Mouse (Mus musculus) hindbrain, postnatal 0 days (tissue): ENCODE data around the gene Nosip. TPM values are rescaled to one million over a fixed set of nuclear protein-coding genes. Genes with fewer than 3 reads are reported as not detected.
A peak's percentile ranks its signal among the peaks of the same experiment; 100 is the strongest.

Source experiments
- ATAC-seq: fragments of 200-750 bp; cut with Nextera tagmentation; 2 replicates; pipeline ENCODE4 v1.8.0; 2017; ENCODE audit warnings: mild to moderate bottlenecking, moderate TSS enrichment, moderate library complexity
- DNase-seq: peaks from one replicate; pipeline ENCODE4 v3.0.0-alpha.2; 2015; ENCODE audit warnings: low spot score
- H3K27ac ChIP-seq: fragments of 300-500 bp; sonication (generic); 2 replicates; pipeline ENCODE4 v1.5.1; 2014; ENCODE audit warnings: mild to moderate bottlenecking
- H3K27me3 ChIP-seq: fragments of 300-500 bp; sonication (generic); 2 replicates; pipeline ENCODE4 v1.6.1; 2014; ENCODE audit warnings: low read length, mixed read lengths; ENCODE audit not compliant: insufficient read depth
- H3K36me3 ChIP-seq: fragments of 300-500 bp; sonication (generic); 2 replicates; pipeline ENCODE4 v1.6.1; 2014; ENCODE audit warnings: low read length, mixed read lengths; ENCODE audit not compliant: insufficient read depth
- H3K4me1 ChIP-seq: fragments of 300-500 bp; sonication (generic); 2 replicates; pipeline ENCODE4 v1.6.1; 2014; ENCODE audit warnings: antibody characterized with exemption, low read length, mixed read lengths; ENCODE audit not compliant: insufficient read depth
- H3K4me2 ChIP-seq: fragments of 300-500 bp; sonication (generic); 2 replicates; pipeline ENCODE4 v1.6.1; 2014; ENCODE audit warnings: low read depth, mild to moderate bottlenecking, low read length, moderate library complexity, mixed read lengths
- H3K4me3 ChIP-seq: fragments of 300-500 bp; sonication (generic); 2 replicates; pipeline ENCODE4 v1.5.1; 2014; ENCODE audit warnings: low read length
- H3K9ac ChIP-seq: fragments of 300-500 bp; sonication (generic); replicated peaks from 2 replicates; pipeline ENCODE4 v1.6.1; 2014; ENCODE audit warnings: mild to moderate bottlenecking, low read length, moderate library complexity, mixed read lengths
- H3K9me3 ChIP-seq: fragments of 300-500 bp; sonication (generic); 2 replicates; pipeline ENCODE4 v1.6.1; 2016; ENCODE audit warnings: low read length, mixed read lengths
- CTCF ChIP-seq: IDR thresholded peaks from 2 replicates; pipeline ENCODE4 v1.5.1; 2016; ENCODE audit warnings: antibody characterized with exemption, control low read depth, low read depth
- WGBS: fragments of 180-500 bp; shearing (Covaris S2); extraction: QIAGEN DNeasy Blood & Tissue Kit; methylation state at CpG from one replicate; pipeline ENCODE4 v1.1.7; 2014; 5-methylcytosine and 5-hydroxymethylcytosine counted together
- polyA plus RNA-seq: library from polyadenylated mRNA; unstranded; fragments of >200 nt; fragmentation: Nextera tagmentation; extraction: Ambion mirVana; gene quantifications from 2 replicates; pipeline ENCODE4 v1.2.1, GENCODE M21; 2015
- total RNA-seq: library from RNA; depleted of rRNA; stranded (reverse); fragments of >200 nt; gene quantifications from 2 replicates; pipeline ENCODE4 v1.2.3, GENCODE M21; 2014

The Nosip gene
- total and polyA plus RNA-seq, 2 experiments from 2014 or later, result 67.4 to 83.1 TPM

GRCm38 (mm10) chr7:45035631-45036030 is 26.6 kb upstream of the Nosip start:
- WGBS, result 93% methylated on average over 3 of the region's 3 CpGs
- ATAC-seq, result no peak
- no peak overlapping the region for H3K9ac ChIP-seq
- no peaks in the 10 kb centered on the region for H3K9me3 ChIP-seq
- no peak overlapping the region for H3K4me2 ChIP-seq
- DNase-seq, result no peak
- no peak overlapping the region for H3K4me3 ChIP-seq
- no peaks in the 10 kb centered on the region for H3K4me1 ChIP-seq
- peaks cover 76% of the 10 kb centered on the region for H3K36me3 ChIP-seq
- no peaks in the 10 kb centered on the region for H3K27me3 ChIP-seq
- no peak for TF ChIP-seq CTCF
- H3K27ac ChIP-seq, result no peak overlapping the region

GRCm38 (mm10) chr7:45036702-45037101 is 25.5 kb upstream of the Nosip start:
- H3K27ac ChIP-seq, result no peak overlapping the region
- no peak overlapping the region for H3K9ac ChIP-seq
- H3K36me3 ChIP-seq, result peaks cover 77% of the 10 kb centered on the region
- no peaks in the 10 kb centered on the region for H3K27me3 ChIP-seq
- DNase-seq (no peak), ATAC-seq (no peak)
- H3K4me3 ChIP-seq, result no peak overlapping the region
- no peak overlapping the region for H3K4me2 ChIP-seq
- no peaks in the 10 kb centered on the region for H3K9me3 ChIP-seq
- no peak for TF ChIP-seq CTCF
- H3K4me1 ChIP-seq, result no peaks in the 10 kb centered on the region
- WGBS, result 90% methylated on average over 11 of the region's 11 CpGs

GRCm38 (mm10) chr7:45037720-45038361 is 24.4 kb upstream of the Nosip start:
- TF ChIP-seq CTCF, result peak; percentile 80
- no peak overlapping the region for H3K4me2 ChIP-seq
- H3K27me3 ChIP-seq, result no peaks in the 10 kb centered on the region
- H3K9ac ChIP-seq, result no peak overlapping the region
- WGBS, result 64% methylated on average over 7 of the region's 7 CpGs
- ATAC-seq, result peak; percentile 77
- H3K27ac ChIP-seq, result no peak overlapping the region
- peak; percentile 47 for DNase-seq
- no peak overlapping the region for H3K4me3 ChIP-seq
- H3K36me3 ChIP-seq, result peaks cover 78% of the 10 kb centered on the region
- no peaks in the 10 kb centered on the region for H3K4me1 ChIP-seq
- no peaks in the 10 kb centered on the region for H3K9me3 ChIP-seq

DNA sequence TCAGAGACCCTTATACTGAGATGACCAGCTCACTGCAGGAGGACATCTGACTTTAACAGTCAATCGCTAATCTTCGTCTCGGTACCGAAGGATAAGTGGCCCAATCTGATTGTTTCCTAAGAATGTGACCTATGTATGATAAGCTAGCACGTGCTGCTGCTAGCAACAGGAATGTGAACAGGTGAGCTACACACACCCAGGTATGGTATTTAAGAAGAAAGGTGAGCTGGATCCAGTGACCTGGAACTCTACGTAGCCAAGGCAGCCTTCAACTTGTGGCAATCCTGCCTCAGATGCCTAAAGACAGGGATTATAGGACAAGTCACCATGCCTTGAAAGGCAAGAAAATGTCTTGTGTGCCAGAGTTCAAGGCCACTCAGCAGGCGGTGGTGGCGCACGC is 23.8 kb upstream of the Nosip start:
- DNase-seq (no peak), ATAC-seq (no peak)
- H3K9ac ChIP-seq, result no peak overlapping the region
- no peaks in the 10 kb centered on the region for H3K9me3 ChIP-seq
- 95% methylated on average over 9 of the region's 9 CpGs for WGBS
- H3K36me3 ChIP-seq, result peaks cover 78% of the 10 kb centered on the region
- no peak overlapping the region for H3K27ac ChIP-seq
- H3K4me3 ChIP-seq, result no peak overlapping the region
- no peaks in the 10 kb centered on the region for H3K27me3 ChIP-seq
- TF ChIP-seq CTCF, result no peak
- no peaks in the 10 kb centered on the region for H3K4me1 ChIP-seq
- H3K4me2 ChIP-seq, result no peak overlapping the region

DNA sequence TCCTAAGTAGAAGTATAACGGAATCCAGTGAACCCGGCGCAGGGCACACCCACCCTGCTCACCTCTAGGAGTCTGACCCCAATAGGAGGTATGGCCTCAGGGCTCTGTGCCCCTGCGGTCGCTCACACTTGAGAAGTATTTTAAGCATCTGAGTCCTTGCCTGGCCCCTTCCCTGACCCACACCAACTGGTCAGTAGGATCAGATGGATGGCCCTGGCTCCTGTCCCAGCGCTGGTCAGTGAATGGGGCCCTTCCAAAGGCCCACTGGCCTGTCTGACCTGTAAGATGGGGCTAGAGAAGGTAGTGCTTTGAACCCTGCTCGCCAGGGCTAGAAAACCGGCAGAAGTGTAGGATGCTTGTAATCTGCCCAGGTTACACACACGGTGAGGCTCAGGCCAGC is 21.4 kb upstream of the Nosip start:
- Histone ChIP-seq H3K9ac (no peak overlapping the region), H3K4me2 (no peak overlapping the region), H3K27me3 (no peaks in the 10 kb centered on the region), H3K27ac (no peak overlapping the region), H3K4me1 (no peaks in the 10 kb centered on the region), H3K36me3 (peaks cover 70% of the 10 kb centered on the region), H3K9me3 (no peaks in the 10 kb centered on the region), H3K4me3 (no peak overlapping the region)
- ATAC-seq, result no peak
- TF ChIP-seq CTCF, result no peak
- WGBS, result 94% methylated on average over 9 of the region's 9 CpGs
- no peak for DNase-seq

DNA sequence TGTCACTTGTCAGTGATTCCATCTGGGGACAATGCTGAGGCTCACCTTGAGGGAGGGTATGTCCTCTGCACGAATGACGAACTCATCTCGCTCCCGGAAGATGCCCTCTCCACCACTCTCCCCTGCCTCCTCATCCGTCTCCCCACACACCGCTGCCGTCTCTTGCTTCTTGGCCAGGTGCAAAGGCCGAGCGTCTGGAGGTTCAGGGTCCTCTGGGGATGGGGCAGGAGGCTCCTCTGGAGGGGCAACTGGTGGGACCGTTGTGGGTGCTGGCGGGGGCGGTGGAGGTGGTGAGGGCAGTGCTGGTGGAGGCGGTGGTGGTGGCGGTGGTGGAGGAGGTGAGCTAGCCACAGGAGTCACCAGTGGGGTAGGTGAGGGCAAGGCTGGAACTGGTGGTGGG is 18.9 kb upstream of the Nosip start:
- no peaks in the 10 kb centered on the region for H3K9me3 ChIP-seq
- H3K9ac ChIP-seq, result no peak overlapping the region
- no peaks in the 10 kb centered on the region for H3K27me3 ChIP-seq
- no peak for ATAC-seq
- no peak for DNase-seq
- no peak for TF ChIP-seq CTCF
- 96% methylated on average over 13 of the region's 14 CpGs for WGBS
- H3K27ac ChIP-seq, result no peak overlapping the region
- H3K36me3 ChIP-seq, result peaks cover 82% of the 10 kb centered on the region
- H3K4me2 ChIP-seq, result no peak overlapping the region
- H3K4me1 ChIP-seq, result no peaks in the 10 kb centered on the region
- no peak overlapping the region for H3K4me3 ChIP-seq

- 92% methylated on average over 22 of the region's 22 CpGs for WGBS
- Histone ChIP-seq H3K4me3 (no peak overlapping the region), H3K4me2 (no peak overlapping the region), H3K36me3 (peaks cover 84% of the 10 kb centered on the region), H3K27me3 (no peaks in the 10 kb centered on the region), H3K4me1 (no peaks in the 10 kb centered on the region), H3K27ac (no peak overlapping the region), H3K9me3 (no peaks in the 10 kb centered on the region), H3K9ac (no peak overlapping the region)
- DNase-seq (no peak), ATAC-seq (no peak)
- no peak for TF ChIP-seq CTCF
These were observed 16.5 kb upstream of the Nosip start for GRCm38 (mm10) chr7:45045741-45046140.
